Mouse (Mus musculus) hindbrain, embryonic 14.5 days (tissue): ENCODE data around the gene Prr5. TPM values are rescaled to one million over a fixed set of nuclear protein-coding genes. Genes with fewer than 3 reads are reported as not detected.

Source experiments
- ATAC-seq: fragments of 200-750 bp; cut with Nextera tagmentation; 2 replicates; pipeline ENCODE4 v1.8.0; 2017; ENCODE audit warnings: moderate number of reproducible peaks, mild to moderate bottlenecking, moderate TSS enrichment, moderate library complexity; ENCODE audit not compliant: low FRiP score
- DNase-seq: peaks from one replicate; pipeline ENCODE4 v3.0.0-alpha.2; 2015; ENCODE audit warnings: low spot score
- H3K27ac ChIP-seq: fragments of 300-500 bp; sonication (generic); 2 replicates; pipeline ENCODE4 v1.5.1; 2014; ENCODE audit warnings: mild to moderate bottlenecking, moderate library complexity
- H3K27me3 ChIP-seq: fragments of 300-500 bp; sonication (generic); 2 replicates; pipeline ENCODE4 v1.6.1; 2014; ENCODE audit warnings: mild to moderate bottlenecking, low read length, mixed read lengths; ENCODE audit not compliant: control insufficient read depth, insufficient read depth
- H3K36me3 ChIP-seq: fragments of 300-500 bp; sonication (generic); replicated peaks from 2 replicates; pipeline ENCODE4 v1.6.1; 2014; ENCODE audit not compliant: control insufficient read depth, insufficient read depth
- H3K4me1 ChIP-seq: fragments of 300-500 bp; sonication (generic); replicated peaks from 2 replicates; pipeline ENCODE4 v1.6.1; 2014; ENCODE audit warnings: antibody characterized with exemption, low read length, mixed read lengths; ENCODE audit not compliant: control insufficient read depth, insufficient read depth
- H3K4me2 ChIP-seq: fragments of 300-500 bp; sonication (generic); replicated peaks from 2 replicates; pipeline ENCODE4 v1.6.1; 2014; ENCODE audit warnings: mild to moderate bottlenecking, moderate library complexity
- H3K4me3 ChIP-seq: fragments of 300-500 bp; sonication (generic); replicated peaks from 2 replicates; pipeline ENCODE4 v1.5.1; 2014; ENCODE audit warnings: mild to moderate bottlenecking, low read length
- H3K9ac ChIP-seq: fragments of 300-500 bp; sonication (generic); 2 replicates; pipeline ENCODE4 v1.6.1; 2014
- H3K9me3 ChIP-seq: fragments of 300-500 bp; sonication (generic); 2 replicates; pipeline ENCODE4 v1.6.1; 2016; ENCODE audit warnings: low read length; ENCODE audit not compliant: control insufficient read depth
- WGBS: fragments of 180-500 bp; shearing (Covaris S2); extraction: QIAGEN DNeasy Blood & Tissue Kit; methylation state at CpG from one replicate; pipeline ENCODE4 v1.1.7; 2014; 5-methylcytosine and 5-hydroxymethylcytosine counted together
- polyA plus RNA-seq: library from polyadenylated mRNA; unstranded; fragments of >200 nt; fragmentation: Nextera tagmentation; extraction: Ambion mirVana; gene quantifications from 2 replicates; pipeline ENCODE4 v1.2.1, GENCODE M21; 2014

The Prr5 gene
- polyA plus RNA-seq, 1 experiment from 2014 or later = 27.1 TPM

DNA sequence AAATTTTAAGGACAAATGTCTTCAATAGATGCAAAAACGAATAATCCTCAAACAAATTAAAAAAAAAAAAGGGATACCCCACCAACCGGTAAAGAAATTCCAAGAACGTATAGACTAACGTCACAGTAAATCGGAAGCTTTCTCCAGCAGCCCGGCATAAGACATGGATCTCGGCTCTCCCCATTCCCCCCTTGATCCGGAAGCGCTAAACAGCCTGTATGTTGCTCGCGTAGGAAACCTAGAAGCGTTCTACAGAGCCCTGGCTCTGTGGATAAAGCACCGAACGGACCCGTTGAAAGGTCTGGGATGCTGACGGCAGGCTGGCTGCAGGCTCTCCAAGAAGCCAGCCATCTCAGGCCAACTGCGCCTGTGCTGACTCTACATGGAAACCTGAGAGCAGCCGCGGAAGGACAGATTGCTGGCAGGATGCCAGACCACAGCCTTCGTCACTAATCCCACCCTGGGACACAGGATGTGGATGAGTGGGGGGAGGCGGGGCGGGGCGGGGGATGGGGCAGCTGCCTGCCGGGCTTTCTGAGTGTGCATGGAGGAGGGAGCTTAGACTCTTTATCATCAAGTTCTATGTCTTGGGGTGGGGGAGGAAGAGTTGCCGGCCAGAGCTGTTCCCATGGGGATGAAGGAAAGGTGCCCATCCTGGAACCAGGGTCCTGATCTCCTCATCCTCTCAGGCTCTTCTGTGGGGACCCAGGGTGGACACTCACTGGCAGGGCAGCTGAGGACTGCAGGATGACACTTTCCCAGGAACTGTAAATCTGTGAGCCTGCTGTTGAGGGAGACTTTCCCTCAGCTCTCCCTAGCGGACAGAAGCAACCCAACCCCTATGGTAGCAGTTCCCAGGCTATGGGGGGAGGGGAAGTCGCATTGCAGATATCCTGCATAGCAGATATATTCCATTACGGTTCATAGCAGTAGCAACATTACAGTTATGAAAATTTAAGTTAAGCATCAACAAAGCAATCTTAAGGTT, 15.1 kb upstream of the Prr5 start:
- H3K9me3 ChIP-seq = no peaks in the 10 kb centered on the region
- ATAC-seq = peak; percentile 93
- H3K4me2 ChIP-seq = peak overlapping the region; percentile 62
- H3K4me3 ChIP-seq = peak overlapping the region; percentile 33
- H3K27me3 ChIP-seq = no peaks in the 10 kb centered on the region
- H3K27ac ChIP-seq = peak overlapping the region; percentile 97
- WGBS = 4% methylated on average over 28 of the region's 28 CpGs
- peak; percentile 90 for DNase-seq
- H3K36me3 ChIP-seq = no peaks in the 10 kb centered on the region
- H3K9ac ChIP-seq = peak overlapping the region; percentile 65
- H3K4me1 ChIP-seq = peaks cover 11% of the 10 kb centered on the region

- Histone ChIP-seq H3K36me3 (no peaks in the 10 kb centered on the region), H3K4me3 (no peak overlapping the region), H3K9ac (no peak overlapping the region), H3K4me2 (no peak overlapping the region), H3K9me3 (no peaks in the 10 kb centered on the region), H3K4me1 (peaks cover 11% of the 10 kb centered on the region), H3K27me3 (no peaks in the 10 kb centered on the region), H3K27ac (peak overlapping the region; percentile 97)
- WGBS = 62% methylated on average over 10 of the region's 10 CpGs
- ATAC-seq (no peak), DNase-seq (no peak)
Measured at GRCm38 (mm10) chr15:84654975-84655374, 14.4 kb upstream of the Prr5 start.

DNA sequence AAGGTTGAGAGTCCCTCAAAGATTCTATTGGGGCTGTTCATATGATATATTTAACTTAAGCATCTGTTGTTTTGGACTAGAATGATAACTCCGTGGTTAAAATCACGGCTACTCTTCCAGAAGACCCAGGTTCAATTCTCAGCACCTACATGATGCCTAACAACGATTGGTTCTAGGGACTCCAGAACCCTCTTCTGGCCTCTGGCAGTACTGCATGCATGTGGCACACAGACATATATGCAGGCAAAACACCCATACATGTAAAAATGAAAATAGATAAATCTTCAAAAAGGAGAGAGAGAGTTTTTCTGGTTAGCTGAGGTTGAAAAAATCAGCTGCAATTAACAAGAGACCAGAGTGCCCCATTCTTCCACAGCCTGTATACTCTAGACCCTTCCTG, 12.7 kb upstream of the Prr5 start:
- Histone ChIP-seq H3K4me1 (peaks cover 11% of the 10 kb centered on the region), H3K27me3 (no peaks in the 10 kb centered on the region), H3K36me3 (no peaks in the 10 kb centered on the region), H3K4me2 (no peak overlapping the region), H3K4me3 (no peak overlapping the region), H3K27ac (no peak overlapping the region), H3K9ac (no peak overlapping the region), H3K9me3 (no peaks in the 10 kb centered on the region)
- ATAC-seq (no peak), DNase-seq (no peak)
- 94% methylated on average over 3 of the region's 3 CpGs for WGBS

DNA sequence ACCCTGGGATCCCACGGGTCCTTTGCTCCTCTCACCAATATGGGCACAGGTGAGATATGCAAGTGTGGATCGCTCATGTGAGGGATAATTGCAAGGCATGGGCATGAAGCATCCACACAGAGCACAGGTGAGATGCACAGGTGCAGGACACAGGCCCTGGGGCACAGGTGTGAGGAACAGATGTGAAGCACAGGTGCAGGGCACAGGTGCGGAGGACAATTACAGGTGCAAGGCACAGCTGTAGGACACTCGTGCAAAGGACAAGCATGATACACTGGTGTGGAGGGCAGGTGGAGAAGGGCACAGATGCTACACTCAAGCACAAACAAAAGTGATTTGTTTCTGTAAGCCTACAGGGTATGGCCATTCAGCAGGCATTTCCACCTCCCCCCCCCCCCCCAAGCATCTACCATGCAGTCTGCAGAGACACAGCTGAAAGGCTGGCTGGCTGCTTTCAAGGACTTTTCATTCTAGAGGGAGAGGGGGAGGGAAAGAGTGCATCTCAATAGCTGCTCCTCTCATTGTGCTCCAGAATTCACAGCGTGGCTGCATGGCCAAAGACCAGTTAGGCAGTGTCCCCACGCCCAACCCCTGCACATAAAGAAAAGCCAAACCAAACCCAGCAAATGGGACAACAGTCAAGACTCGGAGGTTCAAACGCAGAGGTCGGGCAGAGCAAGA, 11.9 kb upstream of the Prr5 start:
- ATAC-seq (no peak), DNase-seq (no peak)
- Histone ChIP-seq H3K27me3 (no peaks in the 10 kb centered on the region), H3K27ac (no peak overlapping the region), H3K4me1 (peaks cover 15% of the 10 kb centered on the region), H3K9ac (no peak overlapping the region), H3K4me3 (no peak overlapping the region), H3K36me3 (no peaks in the 10 kb centered on the region), H3K4me2 (no peak overlapping the region), H3K9me3 (no peaks in the 10 kb centered on the region)
- WGBS = 39% methylated on average over 9 of the region's 9 CpGs

GRCm38 (mm10) chr15:84658655-84659054, 10.8 kb upstream of the Prr5 start:
- DNase-seq (no peak), ATAC-seq (no peak)
- WGBS = 90% methylated on average over 5 of the region's 5 CpGs
- Histone ChIP-seq H3K4me3 (no peak overlapping the region), H3K27ac (no peak overlapping the region), H3K4me2 (no peak overlapping the region), H3K27me3 (no peaks in the 10 kb centered on the region), H3K4me1 (peaks cover 23% of the 10 kb centered on the region), H3K9ac (no peak overlapping the region), H3K9me3 (no peaks in the 10 kb centered on the region), H3K36me3 (no peaks in the 10 kb centered on the region)

- ATAC-seq = no peak
- Histone ChIP-seq H3K36me3 (no peaks in the 10 kb centered on the region), H3K4me3 (no peak overlapping the region), H3K27ac (no peak overlapping the region), H3K9ac (no peak overlapping the region), H3K4me2 (no peak overlapping the region), H3K27me3 (no peaks in the 10 kb centered on the region), H3K9me3 (no peaks in the 10 kb centered on the region), H3K4me1 (peaks cover 27% of the 10 kb centered on the region)
- DNase-seq = no peak
- WGBS = 83% methylated on average over 5 of the region's 5 CpGs
Measured at GRCm38 (mm10) chr15:84659856-84660255, 9.6 kb upstream of the Prr5 start.

DNA sequence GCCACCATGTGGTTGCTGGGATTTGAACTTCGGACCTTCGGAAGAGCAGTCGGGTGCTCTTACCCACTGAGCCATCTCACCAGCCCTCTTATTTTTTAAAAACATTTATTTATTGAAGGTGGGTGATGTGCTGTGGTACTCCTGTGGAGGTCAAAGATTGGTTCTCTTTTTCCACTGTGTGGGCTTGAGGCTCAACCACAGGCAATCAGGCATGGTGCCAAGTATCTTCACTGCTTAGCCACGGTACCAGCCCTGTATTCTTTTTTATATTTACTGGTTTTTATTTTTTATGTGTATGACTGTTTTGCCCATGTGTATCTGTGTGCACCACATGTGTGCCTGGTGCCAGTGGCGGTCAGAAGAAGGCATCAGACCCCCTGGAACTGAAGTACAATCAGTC, 8.1 kb upstream of the Prr5 start:
- WGBS = 94% methylated on average over 5 of the region's 5 CpGs
- H3K4me2 ChIP-seq = no peak overlapping the region
- no peaks in the 10 kb centered on the region for H3K27me3 ChIP-seq
- no peak overlapping the region for H3K4me3 ChIP-seq
- no peaks in the 10 kb centered on the region for H3K36me3 ChIP-seq
- ATAC-seq (no peak), DNase-seq (no peak)
- no peaks in the 10 kb centered on the region for H3K9me3 ChIP-seq
- H3K27ac ChIP-seq = no peak overlapping the region
- H3K9ac ChIP-seq = no peak overlapping the region
- H3K4me1 ChIP-seq = peaks cover 39% of the 10 kb centered on the region

- peak; percentile 69 for DNase-seq
Measured at GRCm38 (mm10) chr15:84662952-84663684, 6.3 kb upstream of the Prr5 start.

DNA sequence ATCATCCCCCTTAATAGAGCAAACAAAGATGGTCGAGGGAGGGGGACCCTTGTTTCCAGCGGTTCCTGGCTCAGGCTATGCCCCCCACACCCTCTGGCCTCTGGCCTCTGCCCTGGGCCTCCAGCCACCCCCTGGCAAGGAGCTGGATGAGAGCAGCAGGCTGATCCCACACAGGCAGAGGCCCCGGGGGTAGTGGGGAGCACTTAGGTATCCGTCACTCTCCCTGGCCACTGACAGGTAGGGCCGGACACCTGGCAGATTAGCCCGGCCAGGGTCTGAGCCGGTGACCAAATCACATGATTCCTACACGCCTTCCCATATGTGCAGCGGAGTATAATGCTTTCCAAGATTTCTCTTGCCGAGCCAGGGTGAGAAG, 5.7 kb upstream of the Prr5 start:
- no peaks in the 10 kb centered on the region for H3K27me3 ChIP-seq
- H3K4me1 ChIP-seq = peaks cover 39% of the 10 kb centered on the region
- H3K36me3 ChIP-seq = no peaks in the 10 kb centered on the region
- peak overlapping the region; percentile 54 for H3K4me3 ChIP-seq
- WGBS = 40% methylated on average over 10 of the region's 10 CpGs
- no peaks in the 10 kb centered on the region for H3K9me3 ChIP-seq
- peak overlapping the region; percentile 87 for H3K4me2 ChIP-seq
- H3K27ac ChIP-seq = peak overlapping the region; percentile 47; the same call in 1 of the 2 replicates
- DNase-seq (no peak), ATAC-seq (0 out of 2 replicates have a peak, but pooled peaks have one; percentile 9)
- peak overlapping the region; percentile 69 for H3K9ac ChIP-seq

More at GRCm38 (mm10) chr15:84662952-84663684, 6.3 kb upstream of the Prr5 start:
- Histone ChIP-seq H3K4me1 (peaks cover 39% of the 10 kb centered on the region), H3K4me2 (peak overlapping the region; percentile 87), H3K27ac (0 out of 2 replicates have a peak overlapping the region, but pooled peaks have one; percentile 47), H3K36me3 (no peaks in the 10 kb centered on the region), H3K9me3 (no peaks in the 10 kb centered on the region), H3K27me3 (no peaks in the 10 kb centered on the region), H3K4me3 (peak overlapping the region; percentile 54), H3K9ac (peak overlapping the region; percentile 69)
- ATAC-seq = peak; percentile 78
- WGBS = under 1% methylated on average over 52 of the region's 56 CpGs
